Mouse (Mus musculus): ENCODE data around the gene Trpd52l3.

Trpd52l3 gene

DNA sequence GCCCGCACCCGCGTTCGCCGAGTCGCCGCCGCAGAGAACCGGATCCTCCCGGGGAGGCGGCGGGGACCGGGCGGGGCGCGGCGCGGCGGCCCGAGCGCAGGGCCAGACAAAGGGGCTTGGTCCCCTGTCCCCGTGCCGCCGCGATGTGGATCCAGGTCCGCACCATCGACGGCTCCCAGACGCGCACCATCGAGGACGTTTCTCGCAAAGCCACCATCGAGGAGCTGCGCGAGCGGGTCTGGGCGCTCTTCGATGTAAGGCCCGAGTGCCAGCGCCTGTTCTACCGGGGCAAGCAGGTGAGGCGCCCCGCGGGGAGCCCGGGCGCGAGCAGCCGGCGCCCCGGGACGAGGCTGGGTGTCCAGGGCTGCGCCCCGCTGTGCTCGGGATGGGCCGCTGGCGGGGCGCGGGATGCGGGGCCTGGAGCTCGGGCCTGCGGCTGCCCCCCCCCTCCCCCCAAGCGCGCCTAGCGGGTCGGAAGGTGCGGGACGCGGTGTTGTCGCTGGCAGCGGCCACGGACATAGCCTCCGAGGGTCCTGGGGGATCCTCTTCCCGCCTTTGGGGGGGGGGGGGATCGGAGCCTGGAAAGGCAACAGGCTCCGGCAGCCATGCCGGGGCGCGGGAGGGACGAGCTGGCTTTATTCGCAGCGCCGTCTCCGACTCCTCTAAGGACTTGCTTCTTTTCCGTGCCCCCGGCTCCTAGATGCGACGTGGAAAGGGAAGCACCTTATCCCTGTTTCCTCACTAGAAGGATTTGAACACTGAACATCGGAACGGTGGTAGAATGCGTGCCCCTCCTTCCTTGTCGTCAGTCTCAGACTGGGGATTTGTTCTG, 27.3 kb downstream of the Trpd52l3 start:
- DNase-seq = peak; percentile 71

DNA sequence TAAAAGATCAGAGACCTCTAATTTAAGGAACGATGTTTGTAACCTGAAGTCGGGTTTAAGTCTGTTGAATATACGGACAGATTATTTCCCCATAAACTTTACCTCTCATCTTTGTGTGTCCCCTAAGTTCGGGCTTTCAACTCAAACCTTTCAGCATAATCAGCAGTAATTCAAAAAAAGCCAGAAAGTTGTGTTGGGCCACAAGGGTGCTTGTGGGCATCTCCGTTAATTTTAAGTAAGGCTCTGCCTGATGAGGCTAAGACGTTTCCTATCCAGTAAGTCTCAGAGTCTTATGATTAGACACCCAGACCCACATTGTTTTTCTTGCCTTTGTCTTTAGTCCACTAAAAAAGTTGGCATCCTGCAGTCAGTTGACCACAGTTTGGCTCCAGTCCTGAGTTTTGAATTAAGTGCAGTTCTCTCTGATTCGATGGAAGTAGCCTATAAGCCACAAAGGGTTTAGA, 27.9 kb downstream of the Trpd52l3 start:
- no peak for DNase-seq

DNA sequence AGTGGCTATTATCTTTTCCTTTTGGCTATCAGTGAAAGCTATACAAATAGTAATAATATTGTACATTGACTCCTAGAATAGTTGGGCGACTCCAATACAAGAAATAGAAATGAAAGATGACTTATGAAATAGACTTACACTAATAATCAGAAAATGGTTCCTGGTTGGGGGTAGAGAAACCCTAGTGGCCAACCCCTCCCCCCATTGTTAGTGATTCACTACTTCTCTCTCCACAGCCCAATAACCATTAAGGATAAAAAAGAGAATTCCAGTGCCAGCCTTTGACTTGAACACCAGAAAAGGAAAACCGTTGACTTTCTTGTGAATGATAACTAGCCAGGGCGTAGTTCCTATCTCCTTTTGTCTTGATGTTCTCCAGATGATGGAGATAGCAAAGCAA, 28.6 kb downstream of the Trpd52l3 start:
- no peak for DNase-seq

DNA sequence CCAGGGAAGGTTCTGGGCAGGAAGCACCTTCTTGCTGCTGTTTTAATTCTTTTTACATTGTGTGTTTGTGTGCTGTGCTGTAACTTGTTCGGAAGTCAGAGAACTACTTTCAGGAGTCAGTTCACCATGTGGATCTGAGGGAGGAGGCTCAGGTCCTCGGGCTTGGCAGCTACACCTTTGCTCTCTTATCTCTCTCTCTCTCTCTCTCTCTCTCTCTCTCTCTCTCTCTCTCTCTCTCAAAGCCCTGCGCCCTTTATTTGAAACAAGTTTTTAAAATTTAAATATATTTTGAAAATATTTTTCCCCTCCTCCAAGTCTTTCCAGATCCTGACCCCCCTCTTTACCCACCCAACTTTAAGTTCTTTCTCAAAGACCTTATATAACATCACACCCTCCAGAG, 31.8 kb downstream of the Trpd52l3 start:
- no peak for DNase-seq

DNA sequence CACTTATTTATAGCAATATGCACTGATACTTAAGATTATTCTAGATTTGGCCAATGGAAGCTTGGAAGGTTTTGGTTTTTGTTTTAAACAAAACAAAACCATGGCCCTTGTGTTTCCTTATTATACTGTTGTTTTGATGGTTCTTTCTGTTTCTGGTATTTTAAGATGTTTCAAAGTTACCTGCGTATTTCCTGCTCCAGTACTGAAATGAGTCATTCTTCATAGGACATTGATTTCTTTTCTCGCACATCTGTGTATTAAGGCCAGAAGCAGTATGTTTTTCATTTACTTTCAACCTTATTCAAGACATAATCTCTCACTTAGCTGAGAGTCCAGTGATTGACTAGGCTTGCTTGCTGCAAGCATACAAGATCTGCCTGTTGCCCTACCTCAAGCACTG, 40.1 kb downstream of the Trpd52l3 start:
- DNase-seq = no peak

DNA sequence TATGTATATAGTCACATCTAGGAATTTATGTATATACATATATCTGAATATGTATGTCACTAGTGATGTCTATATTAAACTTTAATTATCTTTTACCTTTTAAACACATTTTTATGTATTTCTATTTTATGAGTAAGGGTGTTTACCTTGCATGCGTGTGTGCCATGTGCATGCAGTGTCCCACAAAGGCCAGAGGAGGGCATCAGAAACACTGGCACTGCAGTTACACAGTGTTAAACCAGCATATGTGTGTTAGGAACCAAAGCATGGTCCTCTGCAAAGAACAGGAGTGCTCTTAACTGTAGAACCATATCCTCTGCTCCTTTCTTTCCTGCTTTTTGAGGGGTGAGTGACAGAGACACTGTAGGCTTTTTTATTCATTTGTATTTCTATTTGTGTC, 41.0 kb downstream of the Trpd52l3 start:
- DNase-seq = no peak

DNA sequence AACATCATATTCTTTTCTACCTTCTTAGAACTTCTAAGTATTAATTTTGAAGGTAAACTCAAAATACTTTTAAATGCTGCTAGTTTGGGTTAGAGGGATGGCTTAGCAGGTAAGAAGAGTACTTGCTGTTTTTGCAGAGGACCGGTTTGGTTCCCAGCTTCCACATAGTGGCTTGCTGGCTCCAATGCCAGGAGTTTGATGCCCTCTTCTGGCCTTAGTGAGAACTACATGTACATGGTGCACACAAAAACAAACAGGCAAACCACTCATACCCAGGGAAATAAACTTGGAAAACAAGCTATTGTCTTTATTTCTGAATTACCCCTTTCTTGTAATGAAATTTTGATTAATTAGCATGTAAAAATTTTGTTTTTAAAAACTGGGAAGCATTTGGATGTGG, 42.3 kb downstream of the Trpd52l3 start:
- no peak for DNase-seq

DNA sequence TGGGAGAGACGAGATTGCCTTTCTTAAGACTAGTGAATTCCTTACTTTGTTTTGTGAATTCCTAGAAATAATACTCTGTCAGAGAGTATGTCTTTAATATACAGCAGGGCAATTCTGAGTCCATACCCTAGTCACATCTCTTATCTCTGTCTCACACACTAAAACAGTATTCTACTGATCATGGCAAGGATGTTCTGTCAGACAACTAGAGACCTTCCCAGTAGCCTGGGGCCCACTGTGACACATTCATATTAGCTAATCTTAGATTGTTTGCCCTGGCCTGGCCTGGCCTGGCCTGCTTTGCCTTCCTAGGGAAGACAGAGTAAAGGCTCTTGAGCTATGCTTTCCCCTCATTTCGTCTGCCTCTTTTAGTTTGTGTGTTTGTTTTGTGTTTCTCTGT, 47.0 kb downstream of the Trpd52l3 start:
- no peak for DNase-seq

DNA sequence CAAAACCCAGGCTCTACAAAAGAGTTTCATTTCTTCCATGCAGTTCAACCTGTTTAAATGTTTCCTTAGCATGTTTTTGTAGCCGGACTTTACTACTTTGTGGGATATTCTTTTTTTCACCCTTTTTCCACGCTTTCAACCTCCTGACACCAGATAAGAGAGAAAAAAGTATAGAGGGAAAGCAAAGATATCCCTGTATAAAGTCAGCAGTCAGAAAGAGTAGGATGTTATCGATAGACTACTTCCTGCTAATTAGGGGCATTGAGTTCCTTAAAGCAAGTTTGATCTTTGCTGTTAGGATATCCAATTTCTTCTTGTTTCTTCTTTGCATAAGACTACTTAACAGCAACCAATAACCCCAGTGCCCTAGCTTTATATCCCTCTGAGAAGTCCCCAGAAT, 47.9 kb downstream of the Trpd52l3 start:
- no peak for DNase-seq

DNA sequence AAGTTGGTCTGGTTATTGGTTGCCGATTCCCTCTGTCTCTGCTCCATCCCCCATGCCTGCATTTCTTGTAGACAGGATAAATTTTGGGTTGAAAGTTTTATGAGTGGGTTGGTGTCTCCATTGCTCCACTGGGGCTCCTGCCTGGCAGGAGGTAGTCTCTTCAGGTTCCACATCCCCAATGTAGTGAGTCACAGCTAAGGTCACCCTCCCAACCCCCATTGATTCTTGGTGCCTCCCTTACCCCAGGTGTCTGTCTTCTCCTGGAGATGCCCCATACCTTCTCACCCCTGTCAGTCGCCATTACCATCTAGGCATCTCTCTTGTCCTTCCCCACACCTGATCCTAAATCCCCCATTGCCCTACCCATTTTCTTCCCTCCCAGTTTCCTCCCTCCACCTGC, 50.6 kb downstream of the Trpd52l3 start:
- no peak for DNase-seq
